Mouse (Mus musculus) left cerebral cortex, postnatal 36 days (tissue): ENCODE results near the gene Bglap. TPM values are rescaled to one million over a fixed set of nuclear protein-coding genes. Genes with fewer than 3 reads are reported as not detected.
"Not testable (repeated sequence)": the region's sequence is repeated elsewhere in the genome, so short reads cannot be mapped to it uniquely, and the experiment has no call there.

Experiments used
- DNase-seq, 2 experiments: peaks; one replicate each; pipeline ENCODE4 v3.0.0; 2021 to 2022; ENCODE audit warnings: low spot score in 2 of 2, mixed read lengths in 1 of 2
- intact Hi-C: fragments of 180-260 bp; cut with DNase I; formaldehyde crosslinking; loops from one replicate; pipeline ENCODE4 v1.15.1; 2025
- total RNA-seq, 2 experiments: library from RNA; stranded (reverse); gene quantifications; 2 replicates each; pipeline ENCODE4 v1.2.3; 2021

The Bglap gene
- total RNA-seq = 1 to 10 TPM in 1 of 2 experiments, not detected in 1; 1.8 TPM

GRCm38 (mm10) chr3:88384364-88384763 is at the start of gene Bglap:
Bglap (minus strand) TSS chr3:88384464.
- intact Hi-C loops = no loop called here
- DNase-seq = no peak

GRCm38 (mm10) chr3:88428639-88429038 is 44.4 kb upstream of the Bglap start:
- intact Hi-C loops = loop anchor here (5.0 kb wide), 1 partner anchor 39 kb away; no protein-coding TSS in a partner anchor
- not testable (repeated sequence) for DNase-seq

DNA sequence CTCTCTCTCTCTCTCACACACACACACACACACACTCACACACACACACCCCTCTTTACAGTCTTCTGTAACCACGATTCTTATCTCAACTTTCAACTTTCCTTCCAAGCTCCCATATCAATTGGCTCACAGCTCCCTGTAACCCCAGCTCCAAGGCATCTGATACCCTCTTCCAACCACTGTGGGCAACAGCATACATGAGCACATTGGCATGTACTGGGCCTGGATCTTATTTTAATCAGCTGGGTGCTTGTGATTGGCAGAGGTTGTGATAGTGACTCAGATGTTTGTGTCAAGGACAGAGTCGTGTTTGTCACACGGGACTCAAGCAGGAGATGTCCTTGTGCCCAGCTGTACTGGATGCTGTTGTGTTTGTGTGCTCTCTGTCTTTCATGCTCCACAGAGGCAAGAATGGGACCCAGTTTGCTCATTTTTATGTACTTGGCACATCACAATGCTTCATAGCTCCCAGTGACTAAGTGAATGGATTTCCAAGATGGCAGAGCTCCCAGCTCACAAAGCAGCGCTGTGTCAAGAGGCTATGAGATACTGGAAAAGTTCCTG is 43.2 kb upstream of the Bglap start:
- no peak for DNase-seq
- intact Hi-C loops = loop anchor here (5.0 kb wide), 1 partner anchor 40 kb away; no protein-coding TSS in a partner anchor

DNA sequence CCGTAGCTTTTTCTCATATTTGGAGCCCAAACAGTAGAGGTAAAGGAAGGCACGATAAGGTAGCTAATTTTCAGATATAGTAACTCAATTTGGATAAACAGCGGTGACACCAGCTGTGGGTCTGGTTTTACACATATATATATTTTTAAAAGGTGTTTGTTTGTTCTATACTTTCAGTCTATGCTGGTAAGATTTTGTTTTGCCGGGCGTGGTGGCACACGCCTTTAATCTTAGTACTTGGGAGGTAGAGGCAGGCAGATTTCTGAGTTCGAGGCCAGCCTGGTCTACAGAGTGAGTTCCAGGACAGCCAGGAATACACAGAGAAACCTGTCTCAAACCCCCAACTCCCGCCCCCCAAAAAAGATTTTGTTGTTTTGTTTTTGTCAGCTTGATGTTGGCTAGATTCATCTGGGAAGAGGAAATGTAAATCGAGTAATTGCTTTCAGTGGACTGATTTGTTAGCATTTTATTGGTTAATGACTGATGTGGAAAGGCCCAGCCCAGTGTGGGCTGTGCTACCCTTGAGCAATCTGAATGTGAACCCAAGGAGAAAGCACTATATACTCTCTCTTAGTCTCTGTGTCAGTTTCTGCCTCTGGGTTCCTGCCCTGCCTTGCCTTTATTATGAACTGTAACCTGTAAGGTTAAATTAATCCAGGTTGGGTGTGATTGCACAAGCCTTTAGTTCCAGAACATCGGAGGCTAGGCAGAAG is 41.6 kb upstream of the Bglap start:
- intact Hi-C loops = loop anchor here (2.0 to 5.0 kb wide), 2 partner anchors 15 to 41 kb away; partner anchors contain the start of gene Pmf1
- DNase-seq = no peak

DNA sequence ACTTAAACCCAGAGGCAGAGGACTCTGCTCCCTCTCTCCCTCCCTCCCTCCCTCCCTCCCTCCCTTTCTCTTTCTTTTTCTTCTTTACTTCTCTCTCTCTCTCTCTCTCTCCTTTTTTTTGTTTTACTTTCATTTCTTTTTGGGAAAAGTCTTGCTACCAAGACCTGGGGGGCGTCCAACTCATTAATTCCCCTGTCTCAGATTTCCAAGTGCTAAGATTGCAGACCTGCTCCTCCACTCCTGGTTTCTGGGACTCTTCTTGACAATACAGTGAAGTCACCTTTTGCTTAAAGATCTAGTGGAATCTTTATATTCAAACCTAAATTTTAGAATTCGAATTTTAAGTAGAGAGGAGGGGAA is 41.0 kb upstream of the Bglap start:
- no peak for DNase-seq
- intact Hi-C loops = loop anchor here (2.0 to 5.0 kb wide), 2 partner anchors 15 to 42 kb away; partner anchors contain the start of gene Pmf1

DNA sequence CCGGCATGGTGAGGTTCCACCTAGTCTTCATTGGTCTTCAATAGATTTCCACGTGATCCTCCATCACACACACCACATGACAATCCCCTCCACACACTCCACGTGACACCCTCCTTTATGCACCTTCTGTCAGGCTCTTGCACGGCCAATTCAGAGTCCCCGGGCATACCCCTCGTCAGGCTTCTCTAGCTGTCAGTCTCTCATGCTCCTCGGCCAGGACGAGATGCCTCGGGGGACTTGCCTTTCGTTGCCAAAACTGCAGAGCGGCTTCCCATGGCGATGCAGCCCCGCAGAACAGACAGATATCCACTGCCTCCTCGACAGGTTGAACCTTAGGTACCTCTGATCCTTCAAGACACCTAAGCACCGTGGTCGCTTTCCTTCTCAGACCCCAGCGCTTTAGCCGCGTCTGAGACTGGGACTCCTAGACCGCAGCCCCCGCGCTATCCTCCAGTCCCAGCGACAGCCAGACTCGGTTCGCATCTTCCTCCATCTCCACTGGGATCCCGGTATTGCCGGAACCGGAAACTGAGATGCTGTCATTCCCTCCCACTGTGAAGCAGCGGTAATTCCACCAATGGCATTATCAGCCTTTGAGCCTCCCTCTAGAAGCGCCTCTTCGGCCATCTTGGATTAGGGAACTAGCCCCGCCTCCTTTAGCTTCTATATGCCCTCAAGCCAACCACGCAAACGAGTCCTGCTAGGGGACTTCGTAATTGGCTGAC is 40.5 kb upstream of the Bglap start, which contains the start of gene Slc25a44:
Gene Slc25a44, minus strand, starts transcription at position 535 of the 725 bp plus-strand sequence.
- DNase-seq = peak; percentile 89 to 92
- intact Hi-C loops = loop anchor here (2.0 to 5.0 kb wide), 2 partner anchors 14 to 43 kb away; partner anchors contain the start of gene Pmf1

- intact Hi-C loops = no loop called here
- peak in 1 of 2 experiments; percentile 36 for DNase-seq
Observed at GRCm38 (mm10) chr3:88422020-88422720, 37.9 kb upstream of the Bglap start.

DNA sequence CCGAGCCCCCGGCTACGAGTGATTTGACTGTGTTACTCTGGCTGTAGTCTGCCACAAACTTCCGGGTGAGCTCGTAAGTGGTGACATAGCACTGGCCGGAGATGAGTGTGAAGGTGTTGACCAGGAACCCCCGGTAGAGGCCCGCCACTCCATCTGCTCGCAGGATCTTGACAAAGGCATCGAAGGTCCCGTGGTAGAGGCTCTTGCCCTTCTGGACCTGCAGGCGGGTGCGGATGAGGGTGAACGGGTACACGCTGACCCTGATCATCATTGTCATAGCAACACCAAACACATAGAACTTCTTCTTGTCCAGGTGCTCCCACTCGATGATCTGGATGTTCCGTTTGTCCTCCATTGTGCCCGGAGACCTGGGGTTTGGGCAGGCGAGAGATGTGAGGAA is 36.5 kb upstream of the Bglap start:
- no peak for DNase-seq
- intact Hi-C loops = no loop called here

- intact Hi-C loops = no loop called here
- no peak for DNase-seq
Observed at GRCm38 (mm10) chr3:88418016-88418415, 33.8 kb upstream of the Bglap start.

- intact Hi-C loops = no loop called here
- DNase-seq = no peak
Observed at GRCm38 (mm10) chr3:88415668-88416067, 31.4 kb upstream of the Bglap start.

DNA sequence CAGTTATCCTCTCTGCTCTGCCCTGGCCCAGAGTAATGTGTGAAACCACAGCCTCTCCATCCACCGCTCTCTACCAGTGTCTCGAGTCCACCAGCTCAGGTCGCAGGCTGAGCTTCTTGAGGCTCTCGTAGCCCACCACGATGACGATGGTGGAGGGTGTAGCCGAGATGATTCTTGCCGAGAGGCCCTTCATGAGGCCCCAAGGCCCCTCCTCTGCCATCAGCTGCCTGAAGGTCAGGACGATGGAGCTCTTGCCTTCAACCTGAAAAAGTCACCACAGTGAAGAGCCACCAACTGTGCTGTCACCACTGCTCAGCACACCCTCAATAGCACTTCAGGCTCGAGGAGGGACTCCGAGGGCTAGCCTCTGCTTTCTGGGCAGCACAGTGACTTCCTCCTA is 28.4 kb upstream of the Bglap start:
- intact Hi-C loops = loop anchor here (5.0 kb wide), 1 partner anchor 120 kb away; the partner anchor contains the start of gene Mex3a
- DNase-seq = no peak

DNA sequence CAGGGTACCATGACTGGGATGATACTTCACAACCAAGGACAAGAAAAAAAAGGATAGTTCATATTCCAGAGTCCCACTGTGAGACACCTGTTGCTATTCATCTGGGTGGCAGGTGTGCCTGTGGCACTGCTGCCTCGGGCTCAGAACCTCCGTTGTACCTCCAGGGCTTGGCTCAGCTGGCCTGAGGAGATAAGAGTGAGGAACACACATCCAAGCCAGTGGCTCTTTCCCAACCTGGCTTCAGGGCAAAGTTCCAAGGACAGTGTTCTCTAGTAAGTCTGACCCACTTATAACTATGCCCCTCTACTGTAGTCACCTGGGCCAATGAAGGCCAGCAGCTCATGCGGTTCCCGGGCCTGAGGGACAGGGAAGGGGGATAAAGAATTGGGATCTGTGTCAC is 27.4 kb upstream of the Bglap start:
- no peak for DNase-seq
- intact Hi-C loops = loop anchor here (2.0 to 5.0 kb wide), 2 partner anchors 13 to 121 kb away; partner anchors contain the start of genes Mex3a and Slc25a44

DNA sequence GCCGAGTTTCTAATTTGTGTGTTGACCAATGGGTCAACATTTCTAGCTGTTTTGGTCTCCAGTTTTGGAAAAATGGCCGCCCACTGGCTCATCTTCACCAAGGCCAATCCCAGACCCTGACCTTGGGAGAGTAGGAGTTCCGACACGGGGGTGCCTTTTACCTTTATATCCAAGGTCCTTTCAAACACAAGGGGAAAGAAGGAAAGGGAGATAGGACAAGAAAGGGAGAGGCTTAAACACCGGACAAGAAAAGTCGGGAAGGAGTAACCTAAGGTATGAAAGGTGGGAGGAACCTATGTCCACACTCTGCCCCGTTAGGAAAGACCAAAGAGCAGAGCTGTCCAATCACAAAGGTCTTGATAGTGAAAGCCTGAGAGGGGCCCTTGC is 26.4 kb upstream of the Bglap start:
- intact Hi-C loops = loop anchor here (2.0 to 5.0 kb wide), 2 partner anchors 14 to 122 kb away; partner anchors contain the start of genes Mex3a and Slc25a44
- DNase-seq = no peak

DNA sequence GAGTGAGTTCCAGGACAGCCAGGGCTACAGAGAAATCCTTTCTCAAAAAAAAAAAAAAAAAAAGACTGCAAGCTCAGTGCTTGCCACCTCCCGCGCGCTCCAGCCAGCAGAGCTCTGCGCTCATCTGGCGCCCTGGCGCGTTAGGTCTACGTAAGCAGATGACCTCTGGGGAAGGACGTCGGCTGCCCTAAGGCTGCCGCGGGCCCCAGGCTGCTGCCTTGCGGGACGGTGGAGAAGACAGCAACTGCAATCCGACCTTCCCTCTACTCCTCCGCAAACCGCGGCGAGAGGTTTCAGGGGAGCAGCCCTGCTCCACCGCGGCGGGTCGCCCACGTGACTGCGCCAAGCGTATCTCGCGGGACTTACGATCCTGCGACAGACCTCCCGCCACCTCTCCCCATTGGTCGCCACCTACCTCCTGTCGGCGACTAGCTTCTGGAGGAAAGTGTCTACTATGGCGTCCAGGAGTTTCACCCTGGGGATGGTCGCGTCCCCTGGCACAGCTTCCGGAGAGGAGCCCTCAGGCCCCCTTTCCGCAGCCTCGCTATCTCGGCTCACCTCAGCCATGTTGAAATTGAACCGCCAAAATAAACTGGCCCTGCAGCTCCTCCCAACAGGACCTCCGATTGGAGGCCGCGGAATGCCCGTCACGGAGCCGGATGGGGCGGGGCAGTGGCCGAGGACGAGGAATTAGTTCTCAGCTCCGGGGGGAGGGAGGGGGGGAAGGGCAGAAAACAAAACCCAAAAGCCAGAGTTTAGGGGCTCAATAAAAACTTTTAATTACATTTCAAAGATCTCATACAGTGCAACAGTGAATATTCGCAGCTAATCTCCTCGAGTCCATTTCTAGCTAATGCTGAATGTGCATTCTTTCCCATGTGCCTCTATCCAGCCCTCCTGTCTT is 25.7 kb upstream of the Bglap start, which contains the start of gene Pmf1:
Gene Pmf1, minus strand, starts transcription at position 591 of the 904 bp plus-strand sequence.
- intact Hi-C loops = loop anchor here (1.0 to 5.0 kb wide), 3 partner anchors 15 to 122 kb away; partner anchors contain the start of genes Mex3a and Slc25a44

GRCm38 (mm10) chr3:88408953-88409352 is 24.7 kb upstream of the Bglap start:
- no peak for DNase-seq
- intact Hi-C loops = loop anchor here (1.0 kb wide), 1 partner anchor 27 kb away; no protein-coding TSS in a partner anchor

More for the DNA sequence above, 25.7 kb upstream of the Bglap start, which contains the start of gene Pmf1:
- peak; percentile 92 to 94 for DNase-seq

DNA sequence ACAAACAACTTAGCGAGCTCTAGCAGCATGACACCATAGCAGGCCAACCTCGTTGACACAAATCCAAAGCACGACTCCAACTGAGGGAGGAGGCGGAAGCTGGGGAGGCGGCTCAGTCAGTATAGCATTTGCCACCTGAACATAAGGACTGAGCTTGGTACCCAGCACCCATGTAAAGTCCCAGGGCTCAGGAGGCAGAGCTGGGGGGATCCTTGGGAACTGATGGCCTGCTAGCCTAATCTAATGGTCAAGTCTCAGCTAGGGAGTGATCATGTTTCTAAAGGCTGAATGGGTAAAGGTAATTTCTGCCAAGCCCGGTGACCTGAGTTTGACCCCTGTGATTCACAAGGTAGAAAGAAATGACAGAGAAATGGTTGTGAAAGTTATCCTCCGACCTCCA is 23.3 kb upstream of the Bglap start:
- intact Hi-C loops = loop anchor here (2.0 kb wide), 2 partner anchors 59 to 69 kb away; no protein-coding TSS in a partner anchor
- DNase-seq = no peak

DNA sequence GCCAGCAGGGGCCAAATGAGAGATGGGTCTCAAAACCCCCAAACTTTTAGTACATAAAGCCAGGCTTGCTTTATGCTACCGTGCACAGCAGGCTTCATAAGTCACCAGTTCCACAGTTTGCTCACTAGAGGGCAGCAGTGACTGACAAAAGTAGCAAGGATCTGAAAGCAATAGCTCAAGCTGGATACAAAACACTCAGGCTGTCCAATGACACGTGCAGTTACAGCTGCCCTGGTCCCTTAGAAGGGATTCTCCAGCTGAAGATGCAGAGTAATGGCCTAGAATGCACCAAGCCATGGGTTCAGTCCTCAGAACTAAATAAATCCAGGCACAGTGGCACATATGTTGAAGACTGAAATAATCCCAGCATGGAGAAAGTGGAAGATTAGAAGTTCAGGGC is 22.8 kb upstream of the Bglap start:
- intact Hi-C loops = loop anchor here (2.0 kb wide), 2 partner anchors 60 to 70 kb away; no protein-coding TSS in a partner anchor

More for the DNA sequence above, 22.8 kb upstream of the Bglap start:
- peak; percentile 52 to 61 for DNase-seq
